Mouse (Mus musculus): ENCODE data around the gene Prok2.

GRCm38 (mm10) chr6:99725971-99726561, at the start of gene Prok2:
- TF ChIP-seq POLR2A (IDR thresholded peaks at IDR 0.05; ENCODE audit: insufficient read depth, low read depth, low read length): no peak
- no peak for TF ChIP-seq CTCF (IDR thresholded peaks at IDR 0.05; ENCODE audit: insufficient read depth, low read depth, low read length)

Data from olfactory bulb, adult 2 months (tissue).